Mouse (Mus musculus): Measurements from ENCODE around the gene Gm20852.
"Not testable (repeated sequence)": the region's sequence is repeated elsewhere in the genome, so short reads cannot be mapped to it uniquely, and the experiment has no call there.

Gm20852 gene

DNA sequence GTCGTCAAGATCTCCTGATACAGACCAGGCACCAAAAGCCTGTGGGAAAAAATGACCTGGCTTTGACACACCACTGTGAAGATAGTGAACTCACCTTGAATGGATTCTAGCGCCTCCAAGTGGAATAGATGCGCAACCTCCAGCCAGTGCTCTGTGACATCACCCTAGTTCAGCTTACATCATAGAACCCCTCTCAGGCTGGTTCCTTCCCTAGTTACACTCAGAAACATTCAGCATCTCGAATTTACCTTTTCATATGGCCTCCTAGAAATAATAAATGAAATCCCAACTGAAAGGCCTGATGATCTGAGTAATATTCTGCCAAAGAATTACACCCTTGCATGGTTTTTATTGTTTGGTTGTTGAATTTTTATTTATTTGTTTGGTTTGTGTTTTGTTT lies at the start of gene Gm20852:
Gene Gm20852, minus strand, starts transcription at position 101 of the 400 bp plus-strand sequence.
- DNase-seq (ENCODE audit: low read depth, low spot score), result not testable (repeated sequence)

Measured in ZHBTc4 (cell line).